Mouse (Mus musculus) kidney, postnatal 10 days (tissue): ENCODE data around the gene Prr15l.

Experiments
- DNase-seq: peaks from one replicate; pipeline ENCODE4 v3.0.0; 2021; ENCODE audit warnings: mixed read lengths

The Prr15l gene

GRCm38 (mm10) chr11:96928088-96928487 is at the start of gene Prr15l:
Prr15l (plus strand) TSS chr11:96928104.
- no peak for DNase-seq

- DNase-seq, result no peak
Observed at GRCm38 (mm10) chr11:96878715-96879114, 49.2 kb upstream of the Prr15l start.

GRCm38 (mm10) chr11:96879359-96879758 is 48.5 kb upstream of the Prr15l start:
- DNase-seq, result no peak

DNA sequence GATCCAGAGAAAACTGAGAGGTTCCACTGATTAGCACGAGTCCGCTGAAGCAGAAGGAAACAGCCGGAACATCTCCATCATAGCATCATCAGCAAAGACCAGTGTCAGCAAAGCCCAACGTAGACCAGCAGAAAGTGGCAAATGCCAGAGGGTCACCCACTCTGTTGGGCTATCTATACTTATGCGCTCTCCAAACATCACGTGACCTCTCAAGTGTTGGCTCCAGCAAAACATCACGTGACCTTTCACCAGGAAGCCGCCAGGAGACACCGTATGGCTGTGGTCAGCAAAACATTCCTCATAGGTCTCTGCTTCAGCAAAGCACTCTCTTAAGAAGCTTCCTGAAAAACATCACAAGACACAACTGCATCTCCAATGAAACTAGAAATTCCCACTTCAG is 47.6 kb upstream of the Prr15l start:
- DNase-seq, result no peak

- DNase-seq, result no peak
Observed at GRCm38 (mm10) chr11:96885901-96886340, 42.0 kb upstream of the Prr15l start.

DNA sequence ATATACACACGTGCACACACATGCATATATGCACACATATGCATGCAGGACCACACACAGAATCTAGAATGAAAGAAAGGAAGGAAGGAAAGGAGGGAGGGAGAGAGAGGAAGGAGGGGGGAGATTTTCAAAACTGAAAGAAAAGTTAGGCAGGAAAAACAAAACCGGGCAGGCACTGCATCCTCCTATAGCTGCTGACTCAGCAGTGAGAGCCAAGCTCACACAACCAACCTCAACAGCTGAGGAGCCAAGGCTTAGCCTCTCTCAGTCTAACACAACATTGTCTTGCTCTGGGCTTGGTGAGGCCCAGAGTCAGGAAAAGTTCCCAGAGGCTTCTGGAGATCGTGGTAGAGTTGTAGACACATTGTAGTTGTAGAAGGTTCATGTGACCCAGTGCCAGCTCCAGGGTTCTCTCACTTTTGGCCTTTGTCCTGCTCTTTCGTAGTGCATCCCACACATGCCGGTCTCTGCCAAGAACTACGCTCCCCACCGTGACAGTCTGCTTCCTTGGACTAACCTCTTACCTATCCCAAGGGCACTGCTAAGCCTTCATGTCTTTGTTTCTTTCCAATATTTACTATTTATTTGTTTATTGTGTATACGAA is 40.9 kb upstream of the Prr15l start:
- DNase-seq, result no peak

DNA sequence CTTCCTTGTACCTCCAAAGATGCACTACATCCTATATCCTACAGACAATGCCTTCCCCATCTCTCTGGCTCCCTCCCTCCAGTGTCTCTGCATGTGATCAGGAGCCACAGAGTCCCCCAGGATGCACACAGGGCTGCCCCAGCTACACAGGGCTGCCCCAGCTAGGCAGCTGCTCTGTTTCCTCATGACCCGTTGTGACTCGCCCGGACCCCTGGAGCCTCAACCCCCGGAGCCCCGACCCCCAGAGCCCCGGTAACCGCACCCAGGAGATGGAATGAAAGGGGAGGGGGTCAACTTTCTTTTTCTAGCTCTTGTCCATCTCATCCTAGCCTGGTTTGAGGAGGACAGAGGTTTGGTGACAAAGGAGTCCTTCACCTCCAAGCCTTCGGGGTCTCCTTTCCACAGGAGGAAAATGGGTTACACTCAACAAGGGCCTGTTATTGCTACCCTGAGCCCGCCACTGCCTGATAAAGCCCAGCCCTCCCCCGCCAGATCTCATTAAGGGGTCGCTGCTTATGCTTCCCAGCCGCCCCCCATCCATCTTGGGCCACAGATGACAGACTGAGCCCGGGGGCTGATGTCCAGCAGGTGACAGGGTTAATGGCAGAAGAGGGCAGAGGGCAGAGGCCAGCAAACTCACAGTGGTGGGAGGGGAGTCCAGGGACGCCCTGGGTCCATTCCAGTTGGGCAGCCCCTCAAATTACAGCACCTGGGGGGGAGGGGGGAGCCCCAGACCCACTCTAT is 35.9 kb upstream of the Prr15l start:
- DNase-seq, result no peak

- DNase-seq, result no peak
Observed at GRCm38 (mm10) chr11:96893203-96893842, 34.6 kb upstream of the Prr15l start.

DNA sequence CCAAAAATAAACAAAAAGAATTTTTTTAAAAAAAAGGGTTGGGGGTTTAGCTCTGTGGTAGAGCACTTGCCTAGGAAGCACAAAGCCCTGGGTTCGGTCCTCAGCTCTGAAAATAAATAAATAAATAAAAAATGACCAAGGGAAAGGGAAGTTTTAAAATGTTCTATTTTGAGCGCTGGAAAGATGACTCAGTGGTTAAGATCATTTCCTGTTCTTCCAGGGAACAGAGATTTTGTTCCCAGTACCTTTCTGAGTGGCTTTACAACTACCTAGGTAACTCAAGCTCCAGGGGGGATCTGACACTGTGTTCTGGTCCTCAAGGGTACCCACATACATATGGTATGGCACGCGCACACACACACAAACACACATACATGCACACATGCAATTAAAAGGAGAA is 32.0 kb upstream of the Prr15l start:
- DNase-seq, result no peak

GRCm38 (mm10) chr11:96899449-96900306 is 28.2 kb upstream of the Prr15l start:
- no peak for DNase-seq

- DNase-seq, result no peak
Observed at GRCm38 (mm10) chr11:96901332-96901731, 26.6 kb upstream of the Prr15l start.

DNA sequence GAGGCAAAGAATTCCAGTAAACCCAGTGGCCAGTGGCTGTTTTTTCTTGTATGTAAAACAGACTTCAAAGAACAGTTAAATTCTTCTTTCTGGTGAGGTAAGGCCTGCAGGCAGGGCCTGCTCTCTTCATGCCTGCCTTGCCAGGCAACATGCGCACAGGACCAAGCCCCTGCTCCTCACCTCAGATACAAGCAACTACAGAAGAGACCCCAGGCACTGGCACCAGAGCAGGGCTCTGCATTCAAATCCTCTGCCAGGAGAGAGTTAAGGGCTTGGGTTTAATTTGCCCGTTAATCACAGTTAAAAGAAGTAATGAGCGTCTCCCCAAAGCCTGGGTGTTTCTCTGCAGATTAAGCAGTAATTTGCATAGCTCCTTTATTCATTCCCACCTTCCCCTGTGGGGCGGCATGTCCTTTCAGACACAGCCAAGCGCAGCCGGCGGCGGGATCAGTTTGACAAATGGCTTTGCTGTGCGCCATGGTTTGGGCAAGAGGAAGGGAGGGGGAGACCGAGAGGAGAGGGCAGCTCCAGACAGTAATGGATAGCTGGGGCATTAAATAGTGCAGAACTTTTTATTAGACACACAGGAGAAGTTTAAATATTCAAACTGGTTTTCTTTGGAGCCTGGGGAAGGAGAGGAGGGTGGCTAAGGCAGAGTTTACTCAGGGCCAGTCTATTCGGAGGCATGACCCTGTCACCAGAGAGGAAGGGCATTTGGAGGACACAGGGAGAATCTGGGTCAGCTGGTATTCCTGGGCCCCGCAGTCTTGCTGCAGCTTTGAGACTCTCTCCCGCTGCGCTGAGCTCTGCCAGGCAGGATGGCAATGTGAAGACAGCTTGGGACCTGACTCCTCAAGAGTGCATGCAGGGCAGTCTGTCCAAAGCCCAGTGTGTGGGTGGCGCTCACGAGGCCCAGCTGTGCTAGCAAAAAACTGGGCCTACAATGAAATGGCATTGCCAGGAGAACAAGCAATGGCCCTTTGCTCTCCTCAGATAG is 25.0 kb upstream of the Prr15l start:
- DNase-seq, result peak; percentile 59

GRCm38 (mm10) chr11:96906431-96907161 is 21.3 kb upstream of the Prr15l start:
- DNase-seq, result no peak

DNA sequence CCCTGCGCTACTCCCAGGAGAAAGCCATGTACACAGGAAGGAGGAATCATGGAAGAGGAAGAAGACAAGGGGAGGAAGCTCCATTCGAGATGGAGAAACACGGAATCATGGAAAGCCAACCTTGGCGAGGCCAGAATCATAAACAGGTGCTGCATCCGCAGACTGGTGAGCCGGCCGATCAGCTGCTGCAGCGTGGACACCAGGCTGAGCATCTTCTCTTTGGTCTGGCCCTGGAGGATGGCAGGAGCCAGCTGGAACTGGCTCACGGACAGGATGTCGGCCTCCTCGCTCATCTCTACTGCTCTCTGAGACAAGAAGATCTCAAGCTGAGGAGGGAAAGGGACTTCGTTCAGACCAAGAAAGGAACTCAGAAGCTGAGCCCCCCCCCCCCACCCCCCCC is 19.3 kb upstream of the Prr15l start:
- DNase-seq, result no peak

DNA sequence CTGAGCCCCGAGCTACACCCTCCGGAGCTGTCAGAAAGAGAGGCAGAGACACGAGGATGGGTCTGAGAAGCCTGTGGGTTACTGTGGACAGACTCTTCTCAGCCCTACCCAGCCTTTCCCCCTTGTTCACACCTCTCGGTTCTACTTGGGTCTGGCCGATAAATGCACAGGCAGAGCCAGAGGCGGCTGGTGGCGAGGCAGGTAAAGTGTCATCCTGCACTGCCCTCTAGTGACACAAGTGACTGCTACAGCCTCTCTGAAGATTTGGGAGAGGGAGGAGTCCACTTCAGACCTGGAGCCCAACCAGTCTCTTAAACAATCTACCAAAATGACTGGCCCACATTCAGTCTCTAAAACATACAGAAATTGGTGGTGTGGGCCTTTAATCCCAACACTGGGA is 17.9 kb upstream of the Prr15l start:
- DNase-seq, result peak; percentile 88

DNA sequence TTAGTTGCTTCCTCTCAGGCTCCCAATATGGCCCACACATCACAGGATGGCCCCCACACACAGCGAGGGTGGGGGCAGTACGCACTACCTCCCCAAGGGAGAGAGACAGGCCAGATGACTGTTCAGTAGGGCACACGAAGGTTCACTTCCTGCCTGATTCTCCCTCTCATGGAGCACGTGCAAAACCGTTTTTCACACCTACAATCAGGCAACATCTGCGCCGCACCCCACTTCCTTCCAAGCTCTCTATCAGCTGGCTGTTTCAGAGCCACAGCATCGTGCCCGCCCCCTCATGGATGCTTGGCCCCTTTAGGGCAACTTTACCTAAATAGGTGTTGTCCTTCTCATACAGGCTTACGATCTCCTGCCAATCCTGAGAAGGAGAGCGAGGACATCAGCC is 15.2 kb upstream of the Prr15l start:
- DNase-seq, result no peak

DNA sequence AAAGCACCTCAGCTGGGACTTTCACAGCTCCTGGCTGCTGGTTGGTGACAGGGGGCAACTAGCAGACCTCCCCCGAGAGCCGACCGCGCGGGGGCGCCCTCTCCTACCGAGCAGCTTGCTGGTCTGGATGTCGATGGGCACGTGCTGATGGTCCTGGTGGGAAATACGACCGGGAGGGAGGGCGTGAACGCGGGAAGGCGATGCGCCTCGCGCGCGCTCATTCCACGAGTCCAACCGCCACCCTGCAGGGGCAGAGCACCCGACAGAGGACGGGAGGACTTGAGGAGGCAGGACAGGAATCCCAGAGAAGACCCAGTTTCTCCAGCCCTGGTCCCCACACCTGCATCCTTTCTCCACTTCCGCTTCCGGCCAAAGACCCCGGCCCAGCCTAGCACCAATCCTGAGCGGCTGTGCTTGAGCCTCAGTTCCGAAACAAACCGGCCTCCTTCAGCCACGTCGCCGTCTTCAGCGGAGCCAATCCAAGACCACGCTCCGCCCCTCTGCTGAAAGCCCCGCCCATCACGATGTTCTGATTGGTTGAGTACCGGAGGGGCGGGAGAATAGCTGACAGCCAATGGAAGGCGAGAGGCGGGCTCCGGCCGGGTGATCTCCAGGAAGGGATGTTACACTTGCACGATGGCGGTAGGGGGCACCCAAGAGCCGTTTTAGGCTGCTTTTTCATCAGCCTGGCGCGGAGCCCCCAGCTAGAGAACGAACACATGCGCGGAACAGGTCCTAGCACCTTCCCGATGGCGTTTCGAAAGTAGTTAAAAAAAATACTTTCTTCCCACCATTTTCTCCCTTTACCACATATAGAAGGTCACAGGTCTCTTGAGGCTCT is 11.6 kb upstream of the Prr15l start, which contains the start of gene Cdk5rap3:
Cdk5rap3 (minus strand) TSS at position 453 of the 841 bp plus-strand sequence.
- DNase-seq, result peak; percentile 99

- DNase-seq, result no peak
Observed at GRCm38 (mm10) chr11:96916885-96917396, 11.0 kb upstream of the Prr15l start.

DNA sequence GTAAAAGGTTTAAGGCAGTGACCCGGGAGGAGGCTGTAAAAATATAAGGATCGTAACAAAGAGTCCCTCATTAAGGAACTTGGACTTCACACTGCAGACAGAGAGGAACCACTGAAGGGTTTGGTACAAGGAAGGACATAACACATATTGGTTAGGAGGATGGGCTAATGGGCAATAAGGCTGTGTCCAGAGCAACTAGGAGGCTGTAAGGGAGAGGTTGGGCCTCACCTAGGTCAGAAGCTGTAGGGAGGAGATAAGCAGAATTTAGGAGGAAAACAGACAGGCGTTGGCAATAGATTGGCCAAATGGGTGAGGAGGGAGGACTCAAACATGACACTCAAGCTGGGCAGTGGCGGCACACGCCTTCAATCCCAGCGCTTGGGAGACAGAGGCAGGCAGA is 10.5 kb upstream of the Prr15l start:
- no peak for DNase-seq

DNA sequence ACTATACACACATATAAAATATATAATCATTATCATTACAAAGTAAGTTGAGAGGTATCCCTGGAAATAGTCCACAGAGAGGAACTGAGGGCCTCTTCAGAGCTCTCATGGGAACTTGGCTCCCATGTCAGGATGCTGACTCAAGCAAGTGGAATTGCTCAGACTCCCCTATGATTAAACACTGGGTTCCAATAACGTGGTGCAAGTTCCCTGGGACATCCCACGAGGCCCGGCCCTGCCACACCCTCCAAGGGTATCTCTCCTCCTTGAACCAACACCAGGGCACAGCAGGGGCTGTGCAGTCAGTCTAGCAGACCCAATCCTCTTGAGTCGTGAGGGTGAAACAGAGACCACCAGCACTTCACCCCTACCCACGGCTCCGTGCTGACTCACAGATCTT is 8.9 kb upstream of the Prr15l start:
- DNase-seq, result no peak
